Mouse (Mus musculus) retina, adult 2 months (tissue): Measurements from ENCODE around the gene Uqcr11.
A peak's percentile ranks its signal among the peaks of the same experiment; 100 is the strongest.

ENCODE experiments used
- DNase-seq: peaks from one replicate; pipeline ENCODE4 v3.0.0-alpha.2; 2012; ENCODE audit warnings: low read depth, low spot score

The Uqcr11 gene

DNA sequence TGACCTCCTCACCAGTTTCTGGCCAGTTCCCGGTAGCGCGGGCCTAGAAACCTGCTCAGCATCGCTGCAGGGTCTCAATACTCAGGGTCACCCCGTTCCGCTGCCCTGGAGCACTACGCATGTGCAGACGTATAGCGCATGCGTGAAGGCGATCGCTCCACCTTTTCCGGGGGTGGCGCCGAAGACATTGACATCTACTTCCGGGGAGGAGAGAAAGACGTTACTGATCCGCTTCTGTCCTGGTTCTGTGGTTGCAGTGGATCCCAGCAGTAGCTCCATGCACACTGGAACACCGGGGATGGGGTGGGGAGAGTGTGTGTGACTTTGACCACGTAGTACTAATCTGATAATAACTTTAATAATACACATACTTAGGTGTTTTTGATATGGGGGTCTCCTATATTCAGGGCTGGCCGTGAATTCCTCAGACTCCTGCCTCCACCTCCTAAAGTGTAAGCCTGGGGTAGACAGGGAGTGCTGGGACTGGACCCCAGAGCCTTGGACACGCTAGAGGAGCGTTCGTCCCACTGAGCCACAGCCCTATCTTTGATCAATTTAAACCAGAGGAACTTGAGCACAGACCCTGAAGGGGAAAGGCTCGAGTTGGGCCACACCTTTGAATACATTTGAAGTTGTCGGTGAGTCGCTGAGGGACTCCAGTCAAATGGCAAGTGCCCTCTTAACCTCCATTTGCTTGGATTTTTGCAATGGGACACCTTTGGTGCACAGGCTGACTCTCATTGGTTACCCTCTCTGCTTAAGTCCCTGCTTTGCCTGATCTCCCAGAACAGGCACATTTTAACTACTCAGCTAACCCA, at the start of gene Uqcr11:
Gene Uqcr11, minus strand, starts transcription at position 147 of the 818 bp plus-strand sequence.
- peak; percentile 89 for DNase-seq

DNA sequence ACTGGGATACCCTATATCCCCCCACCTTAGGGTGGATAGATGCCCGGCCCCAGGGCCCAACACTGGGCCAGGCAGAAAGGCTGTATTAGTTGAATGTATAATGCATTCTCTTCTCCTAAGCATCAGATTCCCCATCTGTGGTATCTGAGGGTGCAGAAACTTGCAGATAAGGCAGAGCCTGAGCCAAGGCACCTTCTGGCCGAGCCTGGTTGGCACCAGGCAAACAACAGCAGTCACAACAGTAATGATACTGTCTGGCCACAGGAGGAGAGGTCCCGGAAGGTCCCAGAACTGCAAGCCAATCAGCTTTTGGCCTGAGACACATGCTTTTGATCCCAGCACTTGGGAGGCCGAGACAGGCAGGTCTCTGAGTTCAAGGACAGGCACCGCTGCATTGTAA, 49.1 kb upstream of the Uqcr11 start:
- no peak for DNase-seq

DNA sequence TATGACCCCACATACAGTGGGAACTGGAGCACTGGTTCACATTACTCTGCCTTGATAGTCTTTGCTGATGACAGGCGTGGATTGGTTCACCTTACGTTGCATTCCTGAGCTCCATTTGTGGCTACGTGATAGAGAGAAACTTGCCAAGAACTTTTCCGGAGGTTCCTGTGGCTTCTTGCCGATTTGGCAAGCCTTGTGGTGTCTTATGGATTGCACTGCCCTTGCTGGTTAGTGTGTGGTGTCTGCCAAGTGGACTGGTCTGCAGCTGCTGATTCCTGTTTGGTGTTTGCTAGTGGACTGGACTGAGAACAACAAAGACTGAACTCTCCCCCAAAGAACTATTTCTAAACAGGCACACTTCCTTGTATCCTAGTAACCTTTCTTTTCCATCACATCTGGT, 48.2 kb upstream of the Uqcr11 start:
- no peak for DNase-seq

DNA sequence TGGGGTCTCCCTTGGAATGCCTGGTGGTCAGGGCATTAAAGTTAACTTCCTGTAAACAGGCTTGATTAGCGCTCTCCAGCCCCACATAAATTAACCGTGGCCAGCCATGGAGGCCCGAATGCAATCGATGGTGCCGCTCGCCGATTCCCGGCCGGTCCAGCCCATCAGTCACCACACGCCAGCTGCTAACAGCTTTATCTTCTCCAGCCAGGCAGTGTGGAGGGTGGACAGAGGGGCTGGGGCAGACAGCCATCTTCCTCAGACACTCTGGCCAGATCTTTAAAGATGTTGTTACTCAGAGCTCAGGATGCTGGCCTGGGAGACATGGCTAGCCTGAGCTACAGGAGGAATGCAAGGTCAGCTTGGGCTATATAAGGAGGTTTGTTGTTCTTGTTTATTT, 47.0 kb upstream of the Uqcr11 start:
- no peak for DNase-seq

DNA sequence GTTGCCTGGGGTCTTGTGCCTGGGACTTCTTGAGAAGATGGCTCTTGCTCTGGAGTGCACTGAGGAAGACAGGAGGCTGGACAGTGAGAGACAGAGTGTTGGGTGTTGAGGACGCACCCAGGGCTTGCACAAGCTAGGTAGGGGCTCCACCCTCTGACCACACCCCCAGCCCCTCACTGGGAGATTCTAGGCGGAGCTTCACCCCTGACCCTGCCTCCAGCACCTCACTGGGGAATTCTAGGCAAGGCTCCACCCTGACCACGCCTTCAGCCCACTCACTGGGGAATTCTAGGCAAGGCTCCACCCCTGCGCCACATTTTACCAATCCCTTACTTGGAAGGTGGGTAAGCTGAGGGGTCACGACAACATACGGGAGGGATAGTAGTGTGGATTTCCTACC, 44.0 kb upstream of the Uqcr11 start:
- DNase-seq: no peak

DNA sequence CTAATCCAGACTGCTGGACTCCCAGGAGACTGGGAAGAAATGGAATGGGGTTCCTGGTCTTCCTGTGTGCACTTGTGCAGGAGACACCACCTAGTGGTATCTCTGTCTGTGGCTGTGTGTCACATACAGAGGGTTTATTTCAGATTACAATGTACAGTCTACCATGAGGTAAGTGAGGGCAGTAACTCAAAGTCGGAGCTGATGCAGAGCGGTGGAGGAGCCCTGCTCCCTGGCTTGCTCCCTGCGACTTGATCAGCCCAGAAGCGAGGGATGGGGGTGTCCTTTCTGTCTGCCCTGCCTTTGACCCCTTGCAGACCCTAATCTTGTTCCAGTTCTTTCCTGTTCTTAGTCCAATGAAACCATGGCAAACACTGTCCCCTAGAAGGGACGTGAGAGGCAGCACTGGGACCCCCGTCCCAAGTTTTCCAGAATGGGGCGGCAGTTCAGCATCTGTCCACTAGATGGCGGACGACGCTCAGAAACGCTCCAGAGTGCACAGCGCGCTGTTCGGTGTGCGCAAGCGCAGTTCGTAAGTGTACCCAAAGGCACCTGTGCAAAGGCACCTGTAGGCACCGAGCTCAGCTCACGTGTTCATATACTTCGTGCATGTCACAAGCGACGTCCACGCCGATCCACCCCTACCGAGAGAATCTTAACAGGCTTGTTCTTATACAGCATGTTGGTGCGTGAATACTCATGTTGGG, 39.4 kb upstream of the Uqcr11 start:
- peak; percentile 71 for DNase-seq

DNA sequence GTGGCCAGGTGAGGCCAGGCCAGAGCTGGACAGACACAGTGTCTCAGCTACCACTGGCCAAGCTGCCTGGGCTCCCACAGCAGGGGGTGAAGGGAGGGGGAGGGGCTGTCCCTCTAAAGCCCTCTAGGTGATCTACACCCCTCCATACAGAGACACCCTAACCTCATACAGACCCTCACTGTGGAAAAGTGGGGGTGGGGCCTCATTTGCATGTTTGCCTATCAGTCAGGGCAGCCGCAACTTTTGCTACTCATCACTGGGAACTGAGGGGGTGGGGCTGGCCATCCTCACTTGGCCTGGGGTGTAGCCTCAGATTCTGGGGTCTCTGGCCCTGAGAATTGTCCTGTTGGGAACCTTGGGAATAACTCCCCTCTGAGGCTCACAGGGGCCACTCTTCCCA, 38.4 kb upstream of the Uqcr11 start:
- no peak for DNase-seq

DNA sequence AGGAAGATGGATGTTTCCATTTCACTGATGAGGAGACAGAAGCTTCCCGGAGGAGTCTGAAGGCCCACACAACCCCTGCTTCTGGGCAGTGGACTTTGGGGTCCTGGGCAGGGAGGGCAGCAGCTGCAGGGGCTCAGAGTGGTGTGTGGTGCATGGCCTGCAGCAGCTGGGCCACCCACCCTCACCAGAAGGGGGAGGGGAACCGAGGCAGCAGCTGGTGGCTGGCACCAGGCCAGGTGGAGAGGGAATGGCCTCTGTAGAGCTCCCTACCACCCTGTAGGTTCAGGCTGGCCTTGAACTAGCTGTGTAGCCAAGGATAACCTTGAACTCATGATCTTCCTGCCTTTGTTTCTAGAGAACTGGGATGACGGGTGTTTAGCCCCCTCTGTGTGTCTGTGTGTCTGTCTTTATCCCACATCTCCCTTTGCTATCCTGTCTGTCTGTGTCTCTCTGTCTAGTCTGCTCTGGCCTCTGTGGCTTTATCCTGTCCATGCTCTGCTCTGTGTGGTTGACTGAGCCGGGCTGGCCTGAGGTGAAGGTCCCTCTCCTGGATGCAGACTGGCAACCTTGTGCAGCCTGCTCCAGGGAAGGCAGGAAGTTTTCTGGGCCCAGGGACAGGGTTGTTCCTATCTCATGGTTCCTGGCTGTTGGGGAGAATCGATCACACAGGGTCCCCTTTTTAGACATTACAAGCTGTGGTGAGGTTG, 37.9 kb upstream of the Uqcr11 start:
- no peak for DNase-seq

DNA sequence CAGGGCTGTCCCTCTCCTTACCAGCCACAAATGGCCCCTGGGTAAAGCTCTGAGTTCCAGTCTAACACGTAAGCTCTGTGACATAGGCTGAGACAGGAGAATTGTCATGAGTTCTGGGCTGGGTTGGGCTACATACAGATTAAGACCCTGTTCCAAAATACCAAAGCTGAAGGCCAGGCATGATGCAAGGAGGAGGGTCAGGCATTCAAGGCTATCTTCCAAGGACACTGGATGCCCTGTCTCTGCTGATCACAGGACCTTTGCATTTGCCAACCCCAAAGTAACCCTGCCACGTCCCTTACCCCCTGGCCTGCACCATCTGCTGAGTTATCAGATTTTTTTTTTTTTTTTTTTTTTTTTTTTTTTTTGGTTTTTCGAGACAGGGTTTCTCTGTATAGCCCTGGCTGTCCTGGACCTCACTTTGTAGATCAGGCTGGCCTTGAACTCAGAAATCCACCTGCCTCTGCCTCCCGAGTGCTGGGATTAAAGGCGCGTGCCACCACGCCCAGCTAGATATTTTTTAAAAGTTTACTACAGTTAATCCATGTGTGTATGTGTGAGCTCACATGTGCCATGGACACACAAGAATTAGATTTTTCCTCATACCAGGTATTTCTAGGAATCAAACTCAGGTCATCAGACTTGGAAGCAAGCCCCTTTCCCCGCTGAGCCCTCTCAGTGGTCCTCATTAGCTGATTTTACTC, 37.1 kb upstream of the Uqcr11 start:
- no peak for DNase-seq

DNA sequence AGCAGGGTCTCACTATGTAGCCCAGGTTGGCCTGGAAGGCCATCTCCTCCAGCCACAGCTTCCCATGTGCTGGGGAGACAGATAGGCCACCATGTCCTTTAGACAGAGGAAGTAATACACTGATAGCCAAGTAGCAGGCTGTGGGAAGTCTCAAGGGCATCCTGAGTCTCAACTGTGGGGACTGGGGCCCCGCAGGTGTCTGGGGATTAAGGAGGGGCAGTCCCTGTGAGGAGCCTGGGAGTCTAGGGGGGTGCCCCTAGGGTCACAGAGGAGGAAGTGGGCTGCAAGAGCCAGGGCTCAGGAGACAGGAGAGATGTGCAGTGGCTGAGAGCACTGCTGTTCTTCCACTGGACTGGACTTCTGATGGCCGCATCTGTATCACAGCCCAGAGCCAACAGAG, 36.4 kb upstream of the Uqcr11 start:
- DNase-seq: no peak

DNA sequence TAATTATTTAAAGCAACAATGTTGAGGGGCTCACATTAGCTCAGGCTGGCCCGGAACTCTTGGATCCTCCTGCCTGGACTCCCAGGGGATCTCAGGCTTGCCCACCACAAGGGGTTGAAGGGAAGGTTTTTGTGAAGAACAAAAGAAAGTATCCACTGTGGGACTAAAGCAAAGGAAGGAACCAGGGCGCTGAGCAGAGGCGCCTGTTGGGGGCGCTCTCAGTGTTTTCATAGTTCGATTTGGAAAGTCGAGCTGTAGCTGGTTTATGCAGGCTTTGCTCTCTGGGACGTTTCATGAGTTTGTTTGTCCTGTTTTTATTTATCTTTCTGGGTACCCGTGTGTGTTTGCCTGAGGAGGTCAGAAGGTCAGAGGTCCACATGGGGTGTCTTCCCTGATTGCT, 35.0 kb upstream of the Uqcr11 start:
- DNase-seq: no peak

DNA sequence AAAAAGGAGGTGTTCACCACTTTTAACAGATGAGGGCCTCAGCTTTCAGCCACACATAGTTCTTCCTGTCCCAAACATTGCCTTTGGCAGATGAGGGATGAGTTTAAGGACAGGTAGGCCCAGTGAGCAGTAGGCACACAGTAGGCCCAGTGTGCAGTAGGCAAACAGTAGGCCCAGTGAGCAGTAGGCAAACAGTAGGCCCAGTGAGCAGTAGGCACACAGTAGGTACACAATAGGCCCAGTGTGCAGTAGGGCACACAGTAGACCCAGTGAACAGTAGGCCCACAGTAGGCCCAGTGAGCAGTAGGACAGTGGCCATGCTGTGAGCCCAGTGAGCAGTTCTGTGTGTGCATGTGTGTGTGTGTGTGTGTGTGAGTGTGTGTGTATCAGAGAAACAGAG, 33.4 kb upstream of the Uqcr11 start:
- no peak for DNase-seq

DNA sequence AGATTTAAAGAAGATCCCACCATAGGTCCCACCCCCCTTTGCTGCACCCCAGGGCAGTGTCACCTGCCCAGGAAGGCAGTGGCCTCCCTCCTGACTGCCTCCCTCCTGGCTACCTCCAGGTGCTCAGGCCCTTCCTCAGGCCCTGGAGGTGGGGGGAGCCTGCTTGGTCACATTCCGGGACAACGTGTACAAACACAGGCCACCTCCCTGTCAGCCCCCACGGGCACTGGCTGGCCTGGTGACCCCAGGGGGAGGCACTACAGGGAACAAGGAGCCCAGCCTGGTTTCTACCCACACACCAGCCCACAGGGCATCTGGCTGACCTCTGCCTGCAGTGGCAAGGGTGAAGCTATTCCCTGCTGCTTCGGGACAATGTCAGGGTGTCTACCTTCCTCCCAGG, 31.3 kb upstream of the Uqcr11 start:
- no peak for DNase-seq

DNA sequence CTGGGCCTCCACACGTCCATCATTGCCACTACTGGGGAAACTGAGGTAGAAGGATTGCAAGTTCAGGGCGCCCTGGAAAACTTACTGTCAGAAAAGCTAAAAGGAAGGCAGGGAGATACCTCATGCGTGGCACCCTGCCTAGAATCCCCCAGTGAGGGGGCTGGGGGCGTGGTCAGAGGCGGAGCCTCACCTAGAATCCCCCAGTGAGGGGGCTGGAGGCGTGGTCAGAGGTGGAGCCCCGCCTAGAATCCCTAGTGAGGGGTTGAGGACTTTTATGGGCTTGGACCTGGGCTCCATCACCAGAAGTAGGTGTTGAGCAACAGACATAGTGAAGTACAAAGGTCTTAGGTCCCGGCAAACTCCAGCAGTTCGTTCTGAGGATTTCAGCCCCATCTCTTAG, 29.6 kb upstream of the Uqcr11 start:
- DNase-seq: no peak

DNA sequence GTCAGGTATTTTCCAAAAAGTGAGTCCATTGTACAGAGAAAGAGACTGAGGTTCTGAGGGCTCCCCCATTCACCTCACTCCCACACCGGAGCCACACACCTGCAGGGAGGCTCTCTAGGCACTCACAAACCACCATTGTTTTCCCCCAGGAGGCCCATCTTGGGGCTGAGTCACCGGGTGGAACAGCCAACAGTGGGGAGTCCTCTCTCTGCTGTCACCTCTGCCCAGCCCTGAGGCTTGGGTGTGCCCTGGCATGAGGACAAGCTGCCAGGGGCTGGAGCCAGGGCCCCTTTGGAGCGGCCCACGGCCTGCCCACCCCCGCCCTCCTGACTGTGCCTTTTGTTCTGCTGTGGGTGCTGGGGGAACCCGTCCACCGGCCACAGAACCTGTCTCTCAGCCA, 29.1 kb upstream of the Uqcr11 start:
- DNase-seq: no peak

DNA sequence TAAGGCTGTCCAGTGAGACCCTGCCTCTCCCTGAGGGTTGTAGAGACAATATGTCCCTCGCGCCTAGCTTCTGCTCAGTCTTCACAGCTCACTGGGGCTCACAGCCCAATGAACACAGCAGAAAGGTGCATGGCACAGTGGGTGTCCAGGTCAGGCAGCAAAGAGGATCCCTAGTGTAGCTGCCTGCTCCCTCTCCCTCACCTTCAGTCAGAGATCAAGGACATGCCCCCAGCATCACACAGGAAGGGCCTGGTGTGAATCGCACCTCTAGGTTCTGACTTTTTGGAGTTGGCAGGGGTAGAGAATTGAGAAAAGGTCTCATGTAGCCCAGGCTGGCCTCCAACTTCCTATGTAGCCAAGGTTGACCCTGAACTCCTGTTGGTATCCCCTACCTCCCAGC, 28.2 kb upstream of the Uqcr11 start:
- no peak for DNase-seq

DNA sequence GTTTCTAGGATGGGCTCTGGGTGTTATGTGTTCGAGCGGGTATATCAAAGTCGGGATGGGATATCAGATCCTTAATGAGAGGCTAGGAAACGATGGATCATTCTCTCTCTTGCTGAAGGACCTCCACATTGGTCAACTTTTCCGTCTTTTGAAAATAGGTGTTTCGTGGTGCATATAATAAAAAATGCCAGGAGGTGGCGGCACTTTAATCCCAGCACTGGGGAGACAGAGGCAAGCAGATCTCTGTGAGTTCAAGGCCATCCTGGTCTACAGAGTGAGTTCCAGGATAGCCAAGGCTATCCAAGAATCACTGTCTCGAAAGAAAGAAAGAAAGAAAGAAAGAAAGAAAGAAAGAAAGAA, 27.6 kb upstream of the Uqcr11 start:
- no peak for DNase-seq

DNA sequence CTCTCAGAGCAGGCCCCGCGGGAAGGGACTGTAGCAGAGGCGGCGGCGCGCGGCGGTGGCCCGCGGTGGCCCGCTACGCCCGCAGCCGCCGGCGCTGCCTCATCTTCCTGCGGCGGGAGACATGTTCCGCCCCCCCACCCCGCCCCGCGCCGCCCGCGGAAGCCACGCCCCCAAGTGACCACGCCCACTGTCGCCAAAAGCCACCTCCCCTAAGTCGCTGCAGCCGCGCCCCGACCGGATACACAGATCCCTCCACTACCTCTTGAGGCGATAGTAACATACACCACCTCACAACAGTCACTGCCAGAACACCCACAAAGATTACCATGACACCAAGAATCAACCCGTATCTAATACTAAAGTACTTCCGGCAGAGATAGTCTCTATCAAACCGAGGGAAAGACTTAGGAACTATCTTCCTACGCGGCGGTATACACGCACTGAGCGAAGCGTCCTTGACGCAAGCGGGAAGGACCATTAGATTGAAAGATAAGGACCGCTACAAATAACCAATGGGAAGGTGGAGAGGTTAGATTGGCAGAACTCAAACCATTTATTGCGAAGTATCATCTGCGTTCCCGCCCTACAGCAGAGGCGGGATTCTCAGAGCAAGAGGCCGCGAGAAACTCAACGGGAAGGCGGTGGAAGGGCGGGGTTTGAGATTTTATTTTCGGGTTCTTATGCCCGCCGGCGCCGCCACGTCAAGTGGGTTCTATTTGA, 27.0 kb upstream of the Uqcr11 start, which contains the start of gene Tcf3:
Gene Tcf3, minus strand, starts transcription at position 135 of the 720 bp plus-strand sequence.
- peak; percentile 97 for DNase-seq

DNA sequence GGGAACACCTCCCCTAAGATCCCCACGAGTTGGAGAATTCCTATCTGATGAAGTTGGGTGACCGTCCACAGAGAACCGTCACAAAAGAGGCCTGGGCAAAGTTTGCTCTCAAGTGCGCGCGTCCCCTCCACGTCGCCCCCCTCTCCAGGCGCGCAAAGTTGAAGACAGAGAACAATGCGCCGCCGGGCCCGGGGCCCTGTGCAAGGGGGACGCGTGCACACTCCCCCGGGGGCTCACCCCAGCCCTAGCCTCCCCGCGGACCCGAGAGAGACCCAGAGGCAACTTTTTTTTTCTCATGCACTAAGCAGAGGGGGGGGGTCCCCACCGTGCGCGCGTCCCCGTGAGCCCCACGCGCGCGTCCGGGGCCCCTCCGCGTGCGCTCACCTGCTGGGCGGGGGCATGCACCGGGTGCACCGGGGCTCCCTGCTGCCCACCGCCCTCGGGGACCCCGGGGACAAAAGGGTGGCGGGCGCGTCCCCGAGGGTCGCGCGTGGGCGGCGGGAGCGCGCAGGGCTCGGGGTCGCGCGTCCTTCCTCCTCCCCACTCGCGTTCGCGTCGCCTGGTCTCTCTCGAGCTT, 26.4 kb upstream of the Uqcr11 start:
- no peak for DNase-seq

DNA sequence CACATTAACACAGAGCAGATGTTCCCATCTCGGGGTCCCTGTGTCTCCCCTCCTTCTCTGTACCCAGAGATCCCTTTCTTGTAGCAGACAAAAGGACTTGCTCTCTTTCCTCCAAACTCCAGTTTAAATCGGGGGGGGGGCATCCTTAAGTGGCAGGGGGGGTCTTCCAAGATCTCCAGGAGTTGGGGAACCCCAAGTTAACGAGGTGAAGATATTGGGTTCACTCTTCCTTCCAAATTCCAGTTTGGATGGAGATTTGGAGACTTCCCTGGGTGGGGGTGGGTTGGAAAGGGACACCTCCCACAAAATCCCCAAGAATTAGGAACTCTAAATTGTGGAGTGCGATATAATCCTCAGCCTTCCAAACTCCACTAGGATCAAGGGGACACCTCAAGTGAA, 25.8 kb upstream of the Uqcr11 start:
- DNase-seq: no peak
